Mouse (Mus musculus) MEL-GATA-1-ER (cell line): Measurements from ENCODE around the gene A830018L16Rik.

Experiments used
- DNase-seq: peaks from one replicate; pipeline ENCODE4 v3.0.0-alpha.2; 2012; ENCODE audit warnings: low read depth; ENCODE audit errors: extremely low read depth

A830018L16Rik gene

GRCm38 (mm10) chr1:11650137-11650536, 236.2 kb downstream of the A830018L16Rik start:
- DNase-seq, result no peak

GRCm38 (mm10) chr1:11652773-11653172, 238.9 kb downstream of the A830018L16Rik start:
- DNase-seq, result no peak

DNA sequence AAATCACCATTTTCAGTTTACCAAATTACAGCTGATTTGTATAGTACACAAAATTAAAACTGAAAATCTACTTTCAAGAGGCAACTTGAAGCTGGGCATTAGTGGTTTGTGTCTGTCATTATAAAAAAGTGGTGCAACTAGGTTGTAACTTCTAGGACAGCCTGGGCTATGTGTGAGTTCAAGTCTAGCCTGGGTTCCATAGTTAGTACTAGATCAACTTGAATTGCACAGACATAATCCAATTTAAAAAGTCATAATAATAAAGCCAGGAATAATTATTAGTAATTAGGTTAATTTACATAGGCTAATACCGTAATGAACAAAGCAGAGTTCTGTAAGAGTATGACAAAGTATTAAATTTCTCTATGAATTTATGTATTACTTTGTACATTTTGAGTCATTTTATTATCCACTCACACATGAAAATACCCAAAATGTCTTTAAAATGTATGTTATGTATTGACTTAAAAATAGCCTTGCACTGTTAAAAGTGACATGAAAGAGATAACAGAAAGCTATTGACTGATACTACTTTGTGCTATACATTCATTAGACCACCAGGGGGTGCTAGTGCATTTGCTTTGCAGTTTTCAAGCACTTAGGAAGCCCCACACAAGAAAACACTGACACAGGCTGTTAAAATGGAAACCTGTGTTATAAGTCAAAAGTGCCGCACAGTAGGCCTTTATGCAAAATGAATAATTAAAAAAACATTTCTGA, 243.6 kb downstream of the A830018L16Rik start:
- DNase-seq, result peak; percentile 18

DNA sequence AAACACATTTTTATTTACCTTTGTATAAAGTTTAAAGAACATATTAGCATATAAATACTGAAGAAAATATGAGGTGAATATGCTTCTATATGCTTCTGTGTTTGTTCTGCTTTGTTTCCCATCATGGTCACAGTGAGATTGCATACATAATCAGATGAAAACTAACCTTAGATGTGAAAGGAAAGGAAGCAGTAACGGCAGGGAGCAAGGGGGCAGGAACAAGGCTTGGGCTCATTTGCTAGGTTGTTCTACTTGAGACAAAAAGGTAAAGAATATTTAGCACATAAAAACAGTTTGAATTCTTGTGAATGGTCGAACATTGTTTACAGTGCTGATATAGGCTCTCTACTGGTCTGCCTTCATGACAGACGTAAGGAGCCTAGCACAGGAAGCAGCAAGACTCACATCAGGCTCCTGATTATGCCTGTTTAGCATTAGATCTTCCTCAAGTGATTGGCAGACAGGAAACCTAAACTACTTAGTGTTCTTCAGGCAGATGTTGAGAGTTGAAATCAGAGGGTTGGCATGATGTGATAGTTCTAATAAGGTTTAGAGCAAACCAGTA, 244.2 kb downstream of the A830018L16Rik start:
- DNase-seq, result no peak

- no peak for DNase-seq
Observed at GRCm38 (mm10) chr1:11744749-11745314, 330.9 kb downstream of the A830018L16Rik start.

- no peak for DNase-seq
Observed at GRCm38 (mm10) chr1:11748424-11748823, 334.5 kb downstream of the A830018L16Rik start.

DNA sequence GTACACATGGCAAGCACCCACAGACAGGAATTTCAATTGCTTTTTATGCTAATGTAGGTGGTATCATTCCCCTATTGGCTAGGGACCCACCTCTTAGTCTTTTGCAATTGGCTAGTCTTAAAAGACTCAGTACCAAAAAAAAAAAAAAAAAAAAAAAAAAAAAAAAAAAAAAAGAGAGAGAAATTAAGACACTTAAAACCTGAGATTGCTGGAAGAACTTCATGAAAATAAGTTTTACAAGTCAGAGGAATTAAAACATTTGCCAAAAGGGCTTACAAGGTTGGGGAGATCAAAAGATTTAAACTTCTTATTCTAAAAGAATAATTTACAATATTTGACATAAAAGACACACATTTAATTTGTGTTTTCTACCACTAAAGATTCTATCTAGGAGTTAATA, 336.2 kb downstream of the A830018L16Rik start:
- DNase-seq, result no peak

- DNase-seq, result no peak
Observed at GRCm38 (mm10) chr1:11750607-11751006, 336.7 kb downstream of the A830018L16Rik start.

DNA sequence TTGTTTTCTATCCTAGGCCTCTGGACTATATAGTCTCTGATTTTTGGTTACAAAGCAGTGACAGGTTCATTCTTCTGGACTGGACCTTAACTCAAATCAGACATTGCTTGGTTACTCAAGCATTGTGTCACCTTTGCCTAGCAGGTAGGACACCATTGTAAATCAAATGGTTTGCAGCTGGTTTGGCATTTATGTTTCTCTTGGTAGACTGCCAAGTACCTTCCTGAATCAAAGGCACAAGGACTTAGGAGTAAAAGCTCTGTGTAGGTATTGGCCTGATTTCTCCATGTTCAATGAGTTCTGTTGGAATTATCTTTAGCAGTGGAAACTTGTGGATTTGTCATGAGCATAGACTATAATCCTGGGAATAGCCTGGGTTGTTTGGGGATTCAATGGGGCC, 338.1 kb downstream of the A830018L16Rik start:
- no peak for DNase-seq

- no peak for DNase-seq
Observed at GRCm38 (mm10) chr1:11788264-11788663, 374.4 kb downstream of the A830018L16Rik start.

DNA sequence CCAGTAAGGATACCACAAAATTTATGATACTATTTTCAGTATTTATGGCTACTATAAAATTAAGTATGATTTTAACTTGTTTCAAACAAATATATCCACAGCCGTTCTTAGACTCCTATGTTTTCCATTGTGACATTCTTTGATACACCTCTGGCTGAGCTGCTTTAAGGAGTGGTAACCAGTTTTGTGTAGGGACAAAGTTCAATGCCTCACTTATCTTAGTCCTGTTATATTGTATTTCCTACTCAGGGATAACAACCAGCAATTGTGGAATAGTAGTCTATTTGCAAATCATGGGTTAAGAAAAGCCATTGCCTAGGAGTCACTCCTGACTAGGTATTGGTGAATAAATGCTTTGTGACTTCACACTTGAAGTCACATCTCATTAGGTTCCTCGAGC, 378.9 kb downstream of the A830018L16Rik start:
- DNase-seq, result no peak

- DNase-seq, result no peak
Observed at GRCm38 (mm10) chr1:11795666-11796065, 381.8 kb downstream of the A830018L16Rik start.

DNA sequence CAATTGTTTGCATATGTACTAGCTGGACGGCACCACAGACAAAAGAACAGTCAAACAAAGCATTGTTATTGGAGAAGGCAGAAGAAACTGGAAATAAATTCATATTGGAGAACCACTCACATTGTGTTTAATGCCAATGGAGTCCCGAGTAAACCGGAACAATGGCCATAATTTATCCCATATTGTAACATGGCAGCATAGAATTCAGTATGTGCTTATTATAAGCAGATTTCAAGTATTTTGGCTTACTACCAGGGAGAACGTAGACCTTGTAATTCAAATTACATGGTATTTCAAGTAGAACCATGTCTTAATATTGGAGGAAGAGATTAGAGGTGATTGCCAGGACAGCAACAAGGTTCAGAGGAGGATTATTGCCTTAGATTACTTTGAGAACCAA, 458.9 kb downstream of the A830018L16Rik start:
- DNase-seq, result no peak

- DNase-seq, result no peak
Observed at GRCm38 (mm10) chr1:11873573-11873972, 459.7 kb downstream of the A830018L16Rik start.

DNA sequence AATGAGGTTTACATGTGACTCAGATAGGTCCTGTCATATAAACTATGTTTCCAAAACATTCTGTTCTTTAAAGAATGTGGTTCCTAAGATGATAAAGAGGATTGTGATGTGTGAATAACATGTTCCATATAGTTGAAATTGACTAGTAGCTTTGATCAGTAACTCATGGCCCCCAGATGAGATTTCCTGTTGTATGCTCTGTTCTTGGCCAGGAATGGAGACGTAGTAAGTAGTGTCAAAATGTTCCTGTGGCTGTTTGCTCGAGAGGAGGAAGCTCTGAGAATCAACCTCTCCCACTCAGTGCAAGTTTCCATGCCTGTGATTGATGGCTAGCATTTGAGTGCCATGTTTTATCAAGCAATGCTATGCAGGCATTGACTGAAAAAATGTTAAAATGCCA, 467.8 kb downstream of the A830018L16Rik start:
- no peak for DNase-seq

DNA sequence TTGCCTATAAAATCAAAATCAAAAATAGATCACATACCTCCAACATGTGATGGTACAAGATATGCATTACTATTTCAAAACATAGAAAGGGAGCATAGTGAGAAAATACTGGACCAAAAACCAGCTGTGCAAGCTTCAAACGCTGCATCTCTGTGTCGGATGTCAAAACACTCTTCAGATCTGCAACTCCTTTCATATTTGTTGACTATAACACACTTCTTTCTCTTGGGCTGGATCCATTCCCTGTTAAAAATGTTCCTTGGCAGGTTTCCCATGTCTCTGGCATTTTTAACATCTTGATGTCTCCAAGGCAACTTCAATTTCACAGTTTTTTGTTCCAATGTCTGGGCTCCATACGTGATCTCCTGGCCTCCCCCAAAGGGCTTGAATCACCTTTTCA, 481.8 kb downstream of the A830018L16Rik start:
- no peak for DNase-seq

DNA sequence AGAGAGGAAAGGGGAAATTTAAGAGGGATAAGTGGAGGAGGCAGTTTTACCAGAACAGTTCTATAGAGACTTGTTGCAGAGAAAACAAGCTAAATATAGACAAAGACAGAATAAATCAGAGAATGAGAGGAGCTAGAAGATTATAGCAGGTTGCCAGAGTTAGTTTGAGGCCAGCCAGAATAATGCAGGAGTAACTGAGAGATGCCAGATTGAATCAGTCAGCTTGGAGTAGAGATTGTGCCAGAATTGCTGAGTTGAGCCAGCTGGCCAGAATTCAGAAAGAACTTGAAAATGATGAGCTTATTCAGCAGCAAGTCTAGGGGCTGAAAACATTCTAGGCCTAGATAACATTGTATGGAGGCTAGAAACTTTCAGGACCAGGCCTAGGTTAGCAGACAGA, 502.0 kb downstream of the A830018L16Rik start:
- no peak for DNase-seq

GRCm38 (mm10) chr1:11936984-11937383, 523.1 kb downstream of the A830018L16Rik start:
- no peak for DNase-seq

- DNase-seq, result no peak
Observed at GRCm38 (mm10) chr1:11959421-11960206, 545.7 kb downstream of the A830018L16Rik start.

DNA sequence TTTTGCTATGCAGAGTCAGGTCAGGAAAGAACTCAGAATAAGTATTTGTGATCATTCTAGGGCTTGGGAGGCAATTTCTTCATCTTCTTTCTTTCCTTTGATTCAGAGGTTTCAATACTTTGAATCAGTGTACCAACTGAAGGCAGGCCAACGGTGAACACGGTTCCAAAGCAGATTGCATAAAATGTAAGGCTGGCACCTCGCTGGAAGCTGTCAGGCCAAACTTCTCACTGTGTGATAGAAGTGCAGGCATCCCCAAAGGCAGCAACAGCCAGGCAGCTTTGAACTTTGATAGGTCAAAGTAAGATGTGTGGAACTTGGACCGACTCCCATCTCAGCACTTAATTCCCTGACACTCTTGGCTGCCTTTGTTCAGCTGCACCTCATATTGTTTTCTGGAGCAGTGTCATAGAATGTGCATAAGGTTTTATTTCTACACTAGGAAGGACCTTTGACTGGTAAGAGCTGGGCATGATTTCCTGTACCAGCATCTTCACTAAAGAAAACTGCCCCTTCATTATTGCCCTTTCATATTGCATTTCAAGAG, 568.8 kb downstream of the A830018L16Rik start:
- no peak for DNase-seq

DNA sequence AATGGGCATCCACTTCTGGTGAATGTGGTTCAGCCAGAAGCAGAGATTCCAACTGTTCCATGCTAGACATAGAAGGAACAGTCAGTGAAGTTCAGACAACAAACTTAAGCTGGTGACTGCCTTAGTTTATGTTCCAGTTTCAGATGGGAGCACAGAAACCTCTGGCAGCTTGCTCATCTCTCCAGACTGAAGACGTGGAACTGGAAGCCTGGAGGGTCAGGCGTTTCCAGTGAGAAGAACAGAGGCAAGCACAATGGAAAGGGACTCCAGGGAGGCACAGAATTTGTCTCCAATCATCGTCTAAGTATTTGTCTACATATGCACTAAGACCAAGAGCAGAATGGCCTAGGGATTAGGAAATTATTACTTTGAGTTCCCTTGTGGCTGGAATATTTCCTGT, 576.1 kb downstream of the A830018L16Rik start:
- DNase-seq, result no peak
